Mouse (Mus musculus) spleen, postnatal 14 days (tissue): ENCODE data around the gene Stx12.
"Not testable (repeated sequence)": the region's sequence is repeated elsewhere in the genome, so short reads cannot be mapped to it uniquely, and the experiment has no call there.

Experiments used
- DNase-seq, 2 experiments: peaks; one replicate each; pipeline ENCODE4 v3.0.0; 2021 to 2022; ENCODE audit warnings: low spot score in 2 of 2

Gene Stx12

GRCm38 (mm10) chr4:132884064-132884843 lies at the start of gene Stx12:
Gene Stx12, minus strand, starts transcription at chr4:132884509.
- DNase-seq: peak; percentile 73 to 78

DNA sequence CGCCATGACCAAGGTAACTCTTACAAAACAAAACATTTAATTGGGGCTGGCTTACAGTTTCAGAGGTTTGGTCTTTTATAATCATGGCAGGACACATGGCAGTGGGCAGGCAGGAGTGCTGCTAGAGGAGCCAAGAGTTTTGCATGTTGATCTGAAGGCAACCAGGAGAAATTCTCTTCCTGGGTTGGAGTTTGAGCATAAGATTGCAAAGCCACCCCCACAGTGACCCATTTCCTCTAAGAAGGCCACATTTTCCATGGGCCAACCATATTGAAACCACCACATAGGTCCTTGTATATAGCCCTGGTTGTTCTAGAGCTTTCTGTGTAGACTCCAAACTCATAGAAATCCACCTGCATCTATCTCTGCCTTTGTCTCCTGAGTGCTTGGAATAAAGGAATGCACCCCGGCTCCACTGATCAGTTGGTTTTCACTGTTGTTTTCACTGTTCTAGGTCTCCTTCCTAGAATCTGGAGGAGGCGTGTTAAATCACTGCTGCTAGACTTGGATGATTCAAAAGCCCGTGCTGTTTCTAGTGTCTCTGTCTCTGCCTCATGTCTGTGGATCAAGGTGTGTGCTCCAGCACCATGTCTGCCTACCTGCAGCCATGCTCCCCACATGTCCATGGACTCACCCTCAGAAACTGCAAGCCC lies 48.6 kb upstream of the Stx12 start:
- no peak for DNase-seq

GRCm38 (mm10) chr4:132930784-132931183 lies 46.5 kb upstream of the Stx12 start:
- peak in 1 of 2 experiments; percentile 56 for DNase-seq

DNA sequence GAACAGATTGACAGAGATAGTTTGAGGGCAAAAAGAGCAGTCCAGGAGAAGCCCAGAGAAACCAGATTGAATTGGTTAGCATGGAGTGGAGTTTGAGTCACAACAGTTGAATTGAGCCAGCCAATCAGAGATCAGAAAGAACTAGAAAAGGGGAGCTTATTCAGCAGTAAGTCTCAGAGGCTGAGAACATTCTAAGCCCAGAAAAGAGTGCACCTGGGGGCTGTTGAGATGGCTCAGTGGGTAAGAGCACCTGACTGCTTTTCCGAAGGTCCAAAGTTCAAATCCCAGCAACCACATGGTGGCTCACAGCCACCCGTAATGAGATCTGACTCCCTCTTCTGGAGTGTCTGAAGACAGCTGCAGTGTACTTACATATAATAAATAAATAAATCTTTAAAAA lies 42.2 kb upstream of the Stx12 start:
- not testable (repeated sequence) for DNase-seq

GRCm38 (mm10) chr4:132922558-132923008 lies 38.3 kb upstream of the Stx12 start, which contains the start of gene Fam76a:
Gene Fam76a, minus strand, starts transcription at chr4:132922558.
- DNase-seq: peak; percentile 99

- no peak for DNase-seq
These were observed 37.8 kb upstream of the Stx12 start for GRCm38 (mm10) chr4:132922061-132922530.

- DNase-seq: no peak
These were observed 37.2 kb upstream of the Stx12 start for GRCm38 (mm10) chr4:132921488-132921887.

DNA sequence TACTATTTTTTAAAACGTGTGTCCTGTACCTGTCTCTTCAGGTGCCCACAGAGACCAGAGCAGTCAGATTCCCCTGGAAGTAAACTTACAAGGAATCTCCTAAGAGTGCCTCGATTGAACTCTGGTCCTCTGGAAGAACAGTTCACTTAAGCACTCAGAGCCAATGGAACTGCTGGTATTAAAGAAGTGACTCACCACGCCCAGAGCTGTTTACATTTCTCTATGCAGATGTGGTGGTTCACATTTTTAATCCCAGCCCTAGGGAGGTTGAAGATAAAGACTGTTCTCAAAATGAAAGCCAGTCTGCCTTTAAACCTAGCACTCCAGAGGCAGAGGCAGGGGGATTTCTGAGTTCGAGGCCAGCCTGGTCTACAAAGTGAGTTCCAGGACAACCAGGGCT lies 35.9 kb upstream of the Stx12 start:
- no peak for DNase-seq

GRCm38 (mm10) chr4:132918493-132918892 lies 34.2 kb upstream of the Stx12 start:
- not testable (repeated sequence) for DNase-seq

DNA sequence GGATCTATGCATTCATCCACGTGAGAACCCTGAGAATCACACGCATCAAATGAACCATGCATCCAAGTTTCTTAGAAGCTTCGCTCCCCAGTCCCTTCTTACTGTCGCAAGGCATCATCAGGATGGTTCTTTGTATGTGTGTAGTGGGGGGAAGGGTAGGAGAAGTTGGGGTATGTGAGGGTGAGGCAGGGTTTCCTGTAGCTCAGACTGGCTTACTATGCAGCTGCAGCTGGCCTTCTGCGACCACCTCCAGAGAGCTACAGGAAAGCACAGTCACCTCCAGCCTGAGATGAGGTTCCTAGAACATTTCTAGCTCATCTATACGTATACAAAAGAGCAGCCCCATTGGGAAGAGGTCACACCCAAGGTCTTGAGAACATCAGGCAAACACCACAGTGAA lies 27.8 kb upstream of the Stx12 start:
- DNase-seq: no peak

DNA sequence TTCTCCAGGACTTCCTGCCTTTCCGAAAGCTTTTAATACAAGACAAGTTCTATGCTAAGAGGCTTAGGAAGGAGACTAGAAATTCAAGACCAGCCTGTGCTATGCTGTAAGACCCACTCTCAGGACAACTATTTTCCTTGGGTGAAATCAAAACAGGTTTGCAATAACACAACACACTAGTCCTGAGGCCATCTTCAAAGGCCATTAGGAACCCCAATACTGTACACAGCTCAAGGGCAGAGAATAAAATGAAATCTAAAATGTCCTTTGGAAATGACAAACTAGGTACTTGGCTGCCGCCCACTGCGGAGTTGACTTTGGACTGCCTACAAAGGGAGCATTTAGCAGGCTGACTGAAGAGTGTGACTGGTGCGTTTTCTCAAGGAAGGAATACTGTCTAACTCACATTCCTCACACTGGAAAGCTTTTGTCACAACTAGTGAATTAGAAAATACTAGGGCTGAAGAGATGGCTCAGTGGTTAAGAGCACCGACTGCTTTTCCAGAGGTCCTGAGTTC lies 21.6 kb upstream of the Stx12 start:
- DNase-seq: no peak

DNA sequence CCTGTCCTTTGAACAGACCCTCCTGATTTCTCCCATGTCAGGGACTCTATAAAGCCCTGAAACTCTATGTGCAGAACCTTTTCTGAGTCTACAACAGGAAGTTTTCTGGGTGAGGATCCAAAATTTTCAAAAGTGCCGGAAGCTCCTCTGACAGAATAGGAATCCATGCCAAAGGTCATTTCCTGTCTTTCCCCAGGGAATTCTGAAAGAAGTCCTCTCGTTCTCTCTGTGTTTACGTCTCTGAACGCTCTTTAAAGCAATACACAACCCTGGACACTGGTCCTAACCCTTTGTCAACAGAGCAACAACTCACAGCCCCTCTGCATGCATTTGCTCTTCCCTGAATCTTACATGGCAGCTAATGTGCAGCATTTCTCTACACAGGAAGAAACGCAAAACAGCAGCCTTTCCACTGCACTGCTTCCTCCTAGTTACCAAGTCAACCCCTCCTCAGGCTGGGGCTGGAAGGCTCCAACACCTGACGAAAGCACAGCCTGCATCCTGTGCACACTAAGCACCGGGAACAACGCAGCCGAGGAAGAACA lies 20.5 kb upstream of the Stx12 start:
- no peak for DNase-seq

DNA sequence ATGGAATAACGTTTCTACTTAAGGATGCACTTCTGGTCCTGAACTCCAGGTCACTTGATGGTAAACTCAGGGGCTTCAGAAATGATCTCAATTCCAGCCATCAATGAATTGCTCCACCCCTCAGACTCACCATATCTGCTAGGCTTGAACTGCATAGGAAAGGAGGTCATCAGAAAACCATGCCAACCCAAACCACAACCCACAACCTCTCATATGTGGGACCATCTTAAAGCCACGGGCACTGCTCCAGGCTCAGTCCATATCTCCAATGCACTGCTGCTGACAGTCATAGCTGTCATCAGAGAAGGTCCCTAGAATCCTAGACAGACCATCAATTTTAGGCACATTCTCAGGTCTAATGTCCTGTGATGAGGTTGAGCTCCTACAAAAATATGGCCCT lies 19.8 kb upstream of the Stx12 start:
- DNase-seq: no peak

DNA sequence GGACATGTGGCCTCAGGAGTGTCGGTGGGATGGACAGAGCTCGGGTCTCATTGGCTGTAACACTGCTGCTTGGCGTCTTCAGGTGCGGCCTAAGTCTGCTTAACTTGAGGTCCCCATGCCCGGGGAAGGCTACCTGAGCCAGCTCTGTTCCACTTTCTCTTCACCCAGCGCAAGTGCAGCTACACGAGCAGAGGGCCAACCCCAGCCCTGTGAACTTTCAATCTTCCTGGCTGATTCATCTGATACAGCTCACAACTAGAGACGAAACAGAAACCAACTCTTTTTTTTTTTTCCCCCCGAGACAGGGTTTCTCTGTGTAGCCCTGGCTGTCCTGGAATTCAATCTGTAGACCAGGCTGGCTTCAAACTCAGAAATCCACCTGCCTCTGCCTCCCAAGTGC lies 13.9 kb upstream of the Stx12 start:
- no peak for DNase-seq

DNA sequence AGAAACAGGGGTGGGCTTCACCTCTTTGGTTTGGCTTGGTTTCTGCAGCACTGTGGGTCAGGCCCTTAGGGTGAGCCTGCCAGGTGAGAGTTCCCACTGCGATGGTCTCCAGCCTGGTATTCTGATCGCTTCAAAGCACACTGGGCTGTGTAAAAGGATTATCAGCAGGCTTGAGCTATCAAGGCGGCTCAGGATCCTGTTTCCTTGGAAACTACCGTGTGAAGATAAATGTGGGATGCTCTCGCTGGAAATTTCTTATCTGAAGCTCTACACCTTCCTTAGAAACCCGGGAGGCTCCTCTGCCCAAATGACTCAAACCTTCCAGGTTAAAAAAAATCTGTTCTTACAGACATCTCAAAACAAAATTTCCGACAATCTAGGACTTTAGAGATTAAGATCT lies 10.1 kb upstream of the Stx12 start:
- no peak for DNase-seq

GRCm38 (mm10) chr4:132884844-132885374 lies 600 bp upstream of the Stx12 start:
- no peak for DNase-seq

DNA sequence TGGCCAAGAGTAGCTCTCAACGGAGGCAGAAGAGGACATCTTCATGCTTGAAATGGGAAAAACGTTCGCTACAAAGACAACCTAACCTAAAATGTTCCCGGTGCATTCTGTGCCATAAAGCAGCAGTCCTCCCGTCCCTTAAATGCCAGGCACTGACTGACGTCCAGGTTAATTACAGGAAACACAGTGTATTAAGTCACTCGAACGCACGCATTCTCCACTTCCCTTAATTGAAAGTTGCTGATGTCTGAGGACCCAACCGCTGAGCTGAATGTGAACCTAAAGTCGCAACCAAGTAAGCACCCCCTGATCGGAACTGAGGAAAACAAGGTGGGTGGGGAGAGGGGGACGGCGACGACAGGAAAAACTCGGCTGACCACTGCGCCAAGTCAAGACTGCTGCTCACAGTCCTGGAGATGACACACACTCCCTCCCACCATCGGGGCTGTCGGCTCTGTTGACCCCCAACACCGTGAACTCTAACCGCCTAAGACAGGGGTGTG lies 697 bp downstream of the Stx12 start:
- peak in 1 of 2 experiments; percentile 32 for DNase-seq

DNA sequence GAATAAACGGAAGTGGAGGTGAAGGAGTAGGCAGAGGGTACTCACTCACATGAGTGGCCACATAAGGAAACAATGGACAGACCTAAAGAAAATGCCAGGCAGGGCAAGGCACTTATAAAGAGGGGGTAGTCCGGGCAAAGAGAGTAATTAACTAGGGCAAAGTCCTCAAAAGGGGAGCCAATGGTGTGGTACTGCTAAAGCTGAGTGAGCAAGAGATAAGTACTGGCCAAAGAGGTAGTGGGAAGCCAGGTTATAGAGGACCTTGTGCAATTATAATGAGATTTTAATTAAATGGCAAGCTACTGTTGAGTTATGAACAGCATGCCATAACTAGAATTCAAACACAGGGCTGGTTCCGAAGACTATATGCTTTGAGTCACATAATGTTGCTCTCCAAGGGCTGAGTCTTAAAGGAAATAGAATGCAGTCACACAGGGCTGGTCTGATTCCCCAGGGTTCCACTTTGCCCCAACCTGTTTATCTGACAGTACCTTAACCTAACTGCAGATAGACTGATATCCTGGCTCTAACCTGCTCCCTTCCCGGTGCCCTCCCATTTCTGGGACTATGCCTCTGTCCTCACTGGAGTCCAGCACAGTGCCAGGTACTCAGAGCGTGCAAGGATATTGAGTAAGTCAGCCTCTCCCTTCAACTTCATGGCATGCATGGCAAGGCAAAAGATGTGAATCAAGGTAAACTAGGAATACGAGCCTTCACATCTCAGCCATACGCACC lies 9.8 kb downstream of the Stx12 start:
- no peak for DNase-seq

GRCm38 (mm10) chr4:132873481-132874362 lies 10.6 kb downstream of the Stx12 start:
- DNase-seq: no peak

DNA sequence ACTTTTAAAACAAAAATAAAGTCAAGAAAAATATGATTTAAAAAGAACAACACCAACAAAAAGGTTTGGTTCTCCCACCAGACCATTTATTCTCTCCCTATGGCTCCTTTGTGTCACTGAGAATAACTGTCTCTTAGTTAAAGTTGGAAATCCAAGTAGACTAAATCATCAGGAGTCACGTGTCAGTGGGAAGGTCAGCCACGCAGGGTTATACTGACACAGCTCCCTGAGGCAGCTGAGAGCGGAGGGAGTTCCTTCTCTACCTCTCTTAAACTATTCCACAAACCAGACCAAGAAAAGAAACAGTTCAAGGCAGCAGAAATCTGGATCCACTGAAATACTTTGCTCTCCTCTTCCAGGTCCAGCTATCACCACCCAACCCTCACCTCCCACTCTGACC lies 13.2 kb downstream of the Stx12 start:
- no peak for DNase-seq
